Mouse (Mus musculus): ENCODE measurements at regions not wholly inside any gene's neighbourhood (a gene's known extent, or its start where the extent isn't known, plus 50 kb on each side); places are given as distances from the start of the nearest gene placed in this dataset.
"Not testable (repeated sequence)": the region's sequence is repeated elsewhere in the genome, so short reads cannot be mapped to it uniquely, and the experiment has no call there.

GRCm38 (mm10) chr3:149090103-149090502, 99.7 kb upstream of the Adgrl2 start:
- DNase-seq: no peak

- no peak for DNase-seq
Observed at GRCm38 (mm10) chr3:149088621-149089128, 98.3 kb upstream of the Adgrl2 start.

GRCm38 (mm10) chr3:149087488-149087887, 97.1 kb upstream of the Adgrl2 start:
- no peak for DNase-seq

GRCm38 (mm10) chr3:149086704-149087103, 96.3 kb upstream of the Adgrl2 start:
- DNase-seq: no peak

GRCm38 (mm10) chr3:149086086-149086485, 95.7 kb upstream of the Adgrl2 start:
- no peak for DNase-seq

- DNase-seq: no peak
Observed at GRCm38 (mm10) chr3:149084861-149085598, 94.7 kb upstream of the Adgrl2 start.

- DNase-seq: no peak
Observed at GRCm38 (mm10) chr3:149083391-149083790, 93.0 kb upstream of the Adgrl2 start.

- no peak for DNase-seq
Observed at GRCm38 (mm10) chr3:149078881-149079280, 88.5 kb upstream of the Adgrl2 start.

GRCm38 (mm10) chr3:149076928-149077551, 86.7 kb upstream of the Adgrl2 start:
- no peak for DNase-seq

- no peak for DNase-seq
Observed at GRCm38 (mm10) chr3:149075488-149075851, 85.1 kb upstream of the Adgrl2 start.

- DNase-seq: no peak
Observed at GRCm38 (mm10) chr3:149074658-149075487, 84.5 kb upstream of the Adgrl2 start.

GRCm38 (mm10) chr3:149070201-149070600, 79.8 kb upstream of the Adgrl2 start:
- DNase-seq: no peak

GRCm38 (mm10) chr3:149069436-149069835, 79.1 kb upstream of the Adgrl2 start:
- no peak for DNase-seq

- no peak for DNase-seq
Observed at GRCm38 (mm10) chr3:149068821-149069220, 78.5 kb upstream of the Adgrl2 start.

- DNase-seq: no peak
Observed at GRCm38 (mm10) chr3:149067758-149068157, 77.4 kb upstream of the Adgrl2 start.

GRCm38 (mm10) chr3:149055077-149055476, 64.7 kb upstream of the Adgrl2 start:
- no peak for DNase-seq

GRCm38 (mm10) chr3:149052295-149052902, 62.0 kb upstream of the Adgrl2 start:
- not testable (repeated sequence) for DNase-seq

- DNase-seq: no peak
Observed at GRCm38 (mm10) chr3:149045343-149045742, 55.0 kb upstream of the Adgrl2 start.

GRCm38 (mm10) chr3:149043901-149044300, 53.5 kb upstream of the Adgrl2 start:
- DNase-seq: no peak

GRCm38 (mm10) chr3:149042527-149042926, 52.2 kb upstream of the Adgrl2 start:
- DNase-seq: no peak

GRCm38 (mm10) chr3:149041188-149041587, 50.8 kb upstream of the Adgrl2 start:
- no peak for DNase-seq

All from right cerebral cortex, postnatal 4 days (tissue).